Mouse (Mus musculus) embryonic stem cell, embryonic (primary cell): ENCODE data around the gene Stat5a.

Source experiments
- CTCF ChIA-PET, 4 experiments: fragments of 300-600 bp in 2 of 4; fragments of 350-600 bp in 2 of 4; sonication (Branson Sonifier 250); formaldehyde crosslinking; loops; one replicate each; lab custom pipeline; 2022; ENCODE audit warnings: inconsistent platforms in 2 of 4; lab: Charles Lee
- POLR2A ChIA-PET, 4 experiments: fragments of 300-600 bp in 2 of 4; fragments of 350-600 bp in 2 of 4; sonication (Branson Sonifier 250); formaldehyde crosslinking; loops; one replicate each; lab custom pipeline; 2022; ENCODE audit warnings: antibody characterized with exemption in 4 of 4, inconsistent platforms in 1 of 4; lab: Charles Lee

Gene Stat5a

GRCm38 (mm10) chr11:100898441-100899199 is 39.5 kb downstream of the Stat5a start:
- CTCF ChIA-PET, result interaction anchor here in 1 of 4 experiments (1.5 kb wide), 1 partner anchor 59 kb away, joined by 4 read pairs; no protein-coding TSS in a partner anchor
- POLR2A ChIA-PET, result interaction anchor here in 3 of 4 experiments (0.7 to 4.0 kb wide), 4 partner anchors 13 to 80 kb away, joined by 3 to 20 read pairs (median 4); partner anchors contain the start of gene Stat3 (in 1 of the 3)

GRCm38 (mm10) chr11:100904580-100905351 is 45.6 kb downstream of the Stat5a start:
- CTCF ChIA-PET, result interaction anchor here in 2 of 4 experiments (0.6 to 0.8 kb wide), 2 partner anchors 124 to 259 kb away, joined by 3 to 5 read pairs; no protein-coding TSS in a partner anchor
- POLR2A ChIA-PET, result interaction anchor here in 3 of 4 experiments (0.6 to 2.5 kb wide), 9 partner anchors 12 to 272 kb away, joined by 3 to 9 read pairs (median 5); partner anchors contain the start of gene Stat3 (in 3 of the 3)

GRCm38 (mm10) chr11:100905929-100906328 is 46.8 kb downstream of the Stat5a start:
- CTCF ChIA-PET, result interaction anchor here in 2 of 4 experiments (0.6 to 0.8 kb wide), 3 partner anchors 53 to 160 kb away, joined by 3 to 4 read pairs (median 3); no protein-coding TSS in a partner anchor
- POLR2A ChIA-PET, result interaction anchor here in 3 of 4 experiments (0.6 to 3.0 kb wide), 9 partner anchors 12 to 171 kb away, joined by 3 to 11 read pairs (median 4); partner anchors contain the start of gene Stat3 (in 2 of the 3)

DNA sequence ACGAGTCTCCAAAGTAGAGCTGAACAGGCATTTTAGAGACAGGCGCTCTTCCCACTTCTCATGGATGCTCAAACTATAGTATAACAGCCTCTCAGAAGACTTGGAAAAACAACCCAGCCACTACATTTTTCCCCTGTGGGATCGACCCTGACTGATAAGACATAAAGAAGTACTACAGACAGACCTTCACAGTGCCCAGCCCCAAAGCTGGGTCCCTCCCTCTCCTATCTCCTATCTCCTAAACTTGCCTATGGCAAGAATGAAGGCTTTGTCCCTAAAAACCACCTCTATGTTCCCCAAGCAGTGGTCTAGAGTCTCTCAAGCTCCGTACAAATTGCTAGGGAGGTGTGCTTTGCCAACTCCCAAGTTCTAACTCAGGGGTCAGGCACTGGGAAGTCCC is 47.7 kb downstream of the Stat5a start:
- ChIA-PET CTCF (no interaction called here), POLR2A (interaction anchor here in 3 of 4 experiments (1.0 to 3.0 kb wide), 3 partner anchors 11 to 33 kb away, joined by 3 to 11 read pairs (median 7); partner anchors contain the start of gene Stat3 (in 2 of the 3))

DNA sequence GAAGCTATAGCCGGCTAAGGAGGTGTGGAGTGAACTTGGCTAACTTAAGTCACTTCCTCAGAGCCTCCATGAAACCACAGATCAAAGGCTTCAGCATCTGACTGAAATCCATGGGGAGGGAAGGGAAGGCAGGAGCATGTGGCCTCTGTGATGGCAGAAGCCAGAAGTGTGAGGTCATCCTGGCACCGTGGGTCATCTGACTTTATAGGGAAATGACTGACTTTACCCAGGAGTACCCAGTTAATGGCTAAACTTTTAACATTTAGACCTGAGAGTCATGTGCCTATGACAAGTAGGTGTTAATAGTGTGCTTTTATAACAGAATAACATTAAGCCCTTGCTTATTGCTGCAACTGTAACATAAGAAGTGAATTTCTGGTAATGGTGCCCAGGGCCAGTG is 49.0 kb downstream of the Stat5a start:
- ChIA-PET POLR2A (interaction anchor here in 1 of 4 experiments (3.0 kb wide), 1 partner anchor 31 kb away, joined by 11 read pairs; the partner anchor contains the start of gene Stat3), CTCF (no interaction called here)

- ChIA-PET POLR2A (interaction anchor here in 1 of 4 experiments (3.0 kb wide), 1 partner anchor 31 kb away, joined by 11 read pairs; the partner anchor contains the start of gene Stat3), CTCF (interaction anchor here in 2 of 4 experiments (0.7 kb wide), 2 partner anchors 45 to 53 kb away, joined by 3 to 5 read pairs; no protein-coding TSS in a partner anchor)
These were observed 49.4 kb downstream of the Stat5a start for GRCm38 (mm10) chr11:100908567-100908966.

GRCm38 (mm10) chr11:100912401-100913155 is 53.4 kb downstream of the Stat5a start:
- ChIA-PET POLR2A (interaction anchor here in 2 of 4 experiments (1.1 to 1.6 kb wide), 3 partner anchors 15 to 24 kb away, joined by 3 to 4 read pairs (median 3); no protein-coding TSS in a partner anchor), CTCF (interaction anchor here in 2 of 4 experiments (0.5 to 1.0 kb wide), 2 partner anchors 45 to 49 kb away, joined by 3 read pairs; no protein-coding TSS in a partner anchor)

GRCm38 (mm10) chr11:100914415-100914814 is 55.3 kb downstream of the Stat5a start:
- CTCF ChIA-PET, result interaction anchor here in 2 of 4 experiments (0.6 to 1.1 kb wide), 2 partner anchors 15 to 43 kb away, joined by 3 read pairs; no protein-coding TSS in a partner anchor
- POLR2A ChIA-PET, result interaction anchor here in 1 of 4 experiments (1.1 kb wide), 2 partner anchors 9 to 23 kb away, joined by 3 read pairs; no protein-coding TSS in a partner anchor

- CTCF ChIA-PET, result interaction anchor here in 1 of 4 experiments (1.1 kb wide), 1 partner anchor 42 kb away, joined by 3 read pairs; no protein-coding TSS in a partner anchor
- POLR2A ChIA-PET, result interaction anchor here in 2 of 4 experiments (1.0 to 1.9 kb wide), 5 partner anchors 8 to 388 kb away, joined by 3 to 5 read pairs (median 3); partner anchors contain the start of gene Acly (in 1 of the 2)
These were observed 55.9 kb downstream of the Stat5a start for GRCm38 (mm10) chr11:100915063-100915462.

- POLR2A ChIA-PET, result interaction anchor here in 2 of 4 experiments (0.8 to 2.5 kb wide), 6 partner anchors 10 to 67 kb away, joined by 3 to 24 read pairs (median 8); partner anchors contain the start of gene Stat3 (in 2 of the 2)
- CTCF ChIA-PET, result interaction anchor here in 1 of 4 experiments (0.6 kb wide), 1 partner anchor 19 kb away, joined by 4 read pairs; no protein-coding TSS in a partner anchor
These were observed 57.4 kb downstream of the Stat5a start for GRCm38 (mm10) chr11:100916432-100916971.

DNA sequence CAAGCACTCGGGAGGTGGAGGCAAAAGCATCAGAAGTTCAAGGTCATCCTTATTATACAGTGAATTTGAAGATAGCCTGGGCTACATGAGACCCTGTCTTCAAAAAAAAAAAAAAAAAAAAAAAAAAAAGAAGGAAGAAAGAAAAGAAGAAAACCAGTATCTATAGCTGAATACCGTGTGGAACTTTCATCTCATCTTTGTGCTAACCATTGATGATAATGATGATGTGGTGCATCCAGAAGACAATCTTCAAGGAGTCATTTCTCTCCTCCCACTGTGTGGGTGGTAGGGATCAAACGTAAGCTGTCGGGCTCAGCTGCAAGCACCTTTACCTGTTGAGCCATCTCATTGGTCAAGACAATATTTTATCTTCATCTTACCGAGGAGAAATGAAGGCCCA is 58.9 kb downstream of the Stat5a start:
- CTCF ChIA-PET, result interaction anchor here in 1 of 4 experiments (0.6 kb wide), 1 partner anchor 282 kb away, joined by 17 read pairs; no protein-coding TSS in a partner anchor
- POLR2A ChIA-PET, result interaction anchor here (0.7 to 14.7 kb wide), 12 partner anchors 9 to 598 kb away, joined by 3 to 130 read pairs (median 8); partner anchors contain the start of genes Stat3 (in 2 of the 4) and Eif1 (in 1 of the 4)

- CTCF ChIA-PET, result no interaction called here
- POLR2A ChIA-PET, result interaction anchor here in 2 of 4 experiments (0.6 to 14.7 kb wide), 6 partner anchors 11 to 19 kb away, joined by 3 to 130 read pairs (median 6); partner anchors contain the start of gene Stat3 (in 2 of the 2)
These were observed 61.9 kb downstream of the Stat5a start for GRCm38 (mm10) chr11:100920887-100921624.

- ChIA-PET POLR2A (interaction anchor here in 2 of 4 experiments (0.5 to 14.7 kb wide), 10 partner anchors 10 to 77 kb away, joined by 3 to 130 read pairs (median 4); partner anchors contain the start of genes Stat3 (in 2 of the 2) and Cavin1 (in 1 of the 2)), CTCF (interaction anchor here in 1 of 4 experiments (0.6 kb wide), 1 partner anchor 11 kb away, joined by 8 read pairs; no protein-coding TSS in a partner anchor)
These were observed 65.3 kb downstream of the Stat5a start for GRCm38 (mm10) chr11:100924386-100924919.

DNA sequence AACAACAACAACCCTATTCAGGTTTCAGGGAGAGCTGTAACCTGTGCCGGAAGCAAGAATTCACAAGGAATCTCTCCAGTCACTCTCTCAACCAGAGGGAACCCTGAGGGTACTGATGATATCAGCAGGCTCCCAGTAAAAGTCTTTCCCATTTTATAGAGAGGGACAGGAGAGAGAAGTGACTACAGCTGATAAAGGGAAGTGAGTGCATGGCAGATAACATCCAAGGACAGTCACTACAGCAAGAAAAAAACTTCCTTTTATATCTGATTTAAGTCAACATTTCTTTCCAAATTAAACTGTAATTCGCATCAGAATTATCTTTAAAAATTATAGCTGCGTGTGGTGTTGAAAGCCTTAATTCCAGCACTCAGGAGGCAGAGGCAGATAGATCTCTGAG is 68.2 kb downstream of the Stat5a start:
- POLR2A ChIA-PET, result interaction anchor here (0.6 to 14.7 kb wide), 13 partner anchors 8 to 949 kb away, joined by 3 to 130 read pairs (median 5); partner anchors contain the start of gene Stat3 (in 3 of the 4)
- CTCF ChIA-PET, result interaction anchor here in 3 of 4 experiments (0.6 to 1.3 kb wide), 7 partner anchors 10 to 1785 kb away, joined by 3 to 18 read pairs (median 5); partner anchors contain the start of gene Stat3 (in 1 of the 3)

DNA sequence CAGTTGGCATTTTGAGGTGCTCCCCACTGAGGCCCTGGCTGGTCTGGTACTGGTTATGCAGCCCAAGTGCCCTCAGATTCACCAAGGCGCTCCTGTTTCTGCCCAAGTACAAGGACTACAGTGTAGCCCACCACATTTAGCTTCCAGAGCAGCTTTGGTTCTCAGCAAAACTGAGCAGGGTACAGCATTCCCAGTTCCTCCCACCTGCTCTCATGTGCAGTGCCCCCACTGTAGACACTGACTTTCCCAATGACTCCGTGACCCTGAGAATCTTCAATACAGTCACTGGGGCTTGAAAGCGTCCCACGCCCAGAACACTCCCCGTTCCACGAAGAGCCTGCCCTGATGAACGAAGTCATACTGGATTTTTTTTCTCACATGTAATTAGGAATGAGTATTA is 71.5 kb downstream of the Stat5a start:
- ChIA-PET POLR2A (interaction anchor here (0.6 to 14.7 kb wide), 15 partner anchors 8 to 171 kb away, joined by 3 to 130 read pairs (median 5); partner anchors contain the start of genes Stat3 (in 4 of the 4) and Kcnh4 (in 1 of the 4)), CTCF (interaction anchor here in 2 of 4 experiments (0.7 to 2.6 kb wide), 3 partner anchors 11 to 27 kb away, joined by 3 to 8 read pairs (median 3); no protein-coding TSS in a partner anchor)
